Mouse (Mus musculus): ENCODE results near the gene Zbtb7b. TPM values are rescaled to one million over a fixed set of nuclear protein-coding genes. Genes with fewer than 3 reads are reported as not detected.

Gene Zbtb7b
- polyA plus RNA-seq, 1 experiment from 2014 or later = 7.0 TPM

- H3K9ac ChIP-seq = no peak overlapping the region
- peaks cover 48% of the 10 kb centered on the region for H3K36me3 ChIP-seq
- H3K27ac ChIP-seq = no peak overlapping the region
- no peaks in the 10 kb centered on the region for H3K27me3 ChIP-seq
- no peaks in the 10 kb centered on the region for H3K9me3 ChIP-seq
- no peak overlapping the region for H3K4me3 ChIP-seq
- H3K4me1 ChIP-seq = peaks cover 44% of the 10 kb centered on the region
- 84% methylated on average over 5 of the region's 5 CpGs for WGBS
- H3K4me2 ChIP-seq = no peak overlapping the region
- ATAC-seq (ENCODE audit: insufficient number of reproducible peaks, low FRiP score, low TSS enrichment, low read depth) = no peak
Measured at GRCm38 (mm10) chr3:89425141-89425525, 30.6 kb upstream of the Zbtb7b start.

- H3K9me3 ChIP-seq = no peaks in the 10 kb centered on the region
- peaks cover 47% of the 10 kb centered on the region for H3K4me1 ChIP-seq
- H3K27ac ChIP-seq = no peak overlapping the region
- no peak overlapping the region for H3K4me2 ChIP-seq
- H3K36me3 ChIP-seq = peaks cover 48% of the 10 kb centered on the region
- 83% methylated on average over 5 of the region's 5 CpGs for WGBS
- H3K9ac ChIP-seq = 0 out of 2 replicates have a peak overlapping the region, but pooled peaks have one; percentile 14
- H3K4me3 ChIP-seq = no peak overlapping the region
- H3K27me3 ChIP-seq = no peaks in the 10 kb centered on the region
- ATAC-seq (ENCODE audit: insufficient number of reproducible peaks, low FRiP score, low TSS enrichment, low read depth) = no peak
Measured at GRCm38 (mm10) chr3:89424416-89425140, 30.0 kb upstream of the Zbtb7b start.

GRCm38 (mm10) chr3:89422556-89423205 lies 28.1 kb upstream of the Zbtb7b start:
- WGBS = 76% methylated on average over 6 of the region's 6 CpGs
- Histone ChIP-seq H3K36me3 (peaks cover 40% of the 10 kb centered on the region), H3K9ac (0 out of 2 replicates have a peak overlapping the region, but pooled peaks have one; percentile 20), H3K27me3 (no peaks in the 10 kb centered on the region), H3K9me3 (no peaks in the 10 kb centered on the region), H3K27ac (peak overlapping the region; percentile 22; the same call in 1 of the 2 replicates), H3K4me2 (peak overlapping the region; percentile 70), H3K4me3 (peak overlapping the region; percentile 65), H3K4me1 (peaks cover 48% of the 10 kb centered on the region)
- ATAC-seq (ENCODE audit: insufficient number of reproducible peaks, low FRiP score, low TSS enrichment, low read depth) = no peak

- peak overlapping the region; percentile 50 for H3K9ac ChIP-seq
- peak overlapping the region; percentile 70 for H3K4me2 ChIP-seq
- H3K36me3 ChIP-seq = peaks cover 33% of the 10 kb centered on the region
- peak overlapping the region; percentile 97 for H3K27ac ChIP-seq
- 5% methylated on average over 22 of the region's 22 CpGs for WGBS
- no peak for ATAC-seq (ENCODE audit: insufficient number of reproducible peaks, low FRiP score, low TSS enrichment, low read depth)
- H3K27me3 ChIP-seq = no peaks in the 10 kb centered on the region
- H3K4me1 ChIP-seq = peaks cover 53% of the 10 kb centered on the region
- H3K9me3 ChIP-seq = no peaks in the 10 kb centered on the region
- H3K4me3 ChIP-seq = peak overlapping the region; percentile 65
Measured at GRCm38 (mm10) chr3:89421810-89422473, 27.4 kb upstream of the Zbtb7b start.

- peaks cover 28% of the 10 kb centered on the region for H3K36me3 ChIP-seq
- H3K27me3 ChIP-seq = no peaks in the 10 kb centered on the region
- H3K9ac ChIP-seq = peak overlapping the region; percentile 50
- peak; percentile 78 for ATAC-seq (ENCODE audit: insufficient number of reproducible peaks, low FRiP score, low TSS enrichment, low read depth)
- 4% methylated on average over 11 of the region's 11 CpGs for WGBS
- peaks cover 60% of the 10 kb centered on the region for H3K4me1 ChIP-seq
- H3K4me3 ChIP-seq = peak overlapping the region; percentile 65
- H3K4me2 ChIP-seq = peak overlapping the region; percentile 70
- no peaks in the 10 kb centered on the region for H3K9me3 ChIP-seq
- peak overlapping the region; percentile 97 for H3K27ac ChIP-seq
Measured at GRCm38 (mm10) chr3:89421002-89421774, 26.6 kb upstream of the Zbtb7b start.

- Histone ChIP-seq H3K27ac (peak overlapping the region; percentile 97), H3K4me2 (peak overlapping the region; percentile 70), H3K4me3 (peak overlapping the region; percentile 65), H3K36me3 (peaks cover 31% of the 10 kb centered on the region), H3K9ac (no peak overlapping the region), H3K9me3 (no peaks in the 10 kb centered on the region), H3K27me3 (no peaks in the 10 kb centered on the region), H3K4me1 (peaks cover 61% of the 10 kb centered on the region)
- WGBS = 37% methylated on average over 2 of the region's 2 CpGs
- no peak for ATAC-seq (ENCODE audit: insufficient number of reproducible peaks, low FRiP score, low TSS enrichment, low read depth)
Measured at GRCm38 (mm10) chr3:89420421-89420820, 25.8 kb upstream of the Zbtb7b start.

- no peak for ATAC-seq (ENCODE audit: insufficient number of reproducible peaks, low FRiP score, low TSS enrichment, low read depth)
- H3K36me3 ChIP-seq = peaks cover 31% of the 10 kb centered on the region
- no peaks in the 10 kb centered on the region for H3K9me3 ChIP-seq
- WGBS = 10% methylated on average over 3 of the region's 3 CpGs
- H3K4me1 ChIP-seq = peaks cover 61% of the 10 kb centered on the region
- peak overlapping the region; percentile 70 for H3K4me2 ChIP-seq
- peak overlapping the region; percentile 65 for H3K4me3 ChIP-seq
- H3K27me3 ChIP-seq = no peaks in the 10 kb centered on the region
- H3K27ac ChIP-seq = peak overlapping the region; percentile 97
- H3K9ac ChIP-seq = peak overlapping the region; percentile 46
Measured at GRCm38 (mm10) chr3:89419981-89420380, 25.4 kb upstream of the Zbtb7b start.

GRCm38 (mm10) chr3:89419571-89419970 lies 25.0 kb upstream of the Zbtb7b start:
- Histone ChIP-seq H3K4me2 (peak overlapping the region; percentile 70), H3K4me1 (peaks cover 58% of the 10 kb centered on the region), H3K27me3 (no peaks in the 10 kb centered on the region), H3K36me3 (peaks cover 31% of the 10 kb centered on the region), H3K4me3 (peak overlapping the region; percentile 65), H3K9ac (peak overlapping the region; percentile 46), H3K9me3 (no peaks in the 10 kb centered on the region), H3K27ac (peak overlapping the region; percentile 97)
- ATAC-seq (ENCODE audit: insufficient number of reproducible peaks, low FRiP score, low TSS enrichment, low read depth) = no peak
- under 1% methylated on average over 9 of the region's 9 CpGs for WGBS

GRCm38 (mm10) chr3:89418861-89419250 lies 24.3 kb upstream of the Zbtb7b start:
- no peaks in the 10 kb centered on the region for H3K27me3 ChIP-seq
- H3K27ac ChIP-seq = peak overlapping the region; percentile 97
- peaks cover 53% of the 10 kb centered on the region for H3K4me1 ChIP-seq
- peak overlapping the region; percentile 70 for H3K4me2 ChIP-seq
- H3K36me3 ChIP-seq = peaks cover 31% of the 10 kb centered on the region
- no peak for ATAC-seq (ENCODE audit: insufficient number of reproducible peaks, low FRiP score, low TSS enrichment, low read depth)
- peak overlapping the region; percentile 65 for H3K4me3 ChIP-seq
- no peaks in the 10 kb centered on the region for H3K9me3 ChIP-seq
- peak overlapping the region; percentile 46 for H3K9ac ChIP-seq
- WGBS = under 1% methylated on average over 16 of the region's 16 CpGs

- Histone ChIP-seq H3K4me2 (peak within 1 kb of the TSS; percentile 70), H3K9me3 (no peaks in the 10 kb centered on the region), H3K36me3 (peaks cover 29% of the 10 kb centered on the region), H3K9ac (peak within 1 kb of the TSS; percentile 50), H3K4me3 (peak within 1 kb of the TSS; percentile 65), H3K4me1 (peaks cover 49% of the 10 kb centered on the region), H3K27me3 (no peaks in the 10 kb centered on the region), H3K27ac (peak within 1 kb of the TSS; percentile 97)
- WGBS = under 1% methylated on average over 39 of the region's 39 CpGs
- peak; percentile 92 for ATAC-seq (ENCODE audit: insufficient number of reproducible peaks, low FRiP score, low TSS enrichment, low read depth)
Measured at GRCm38 (mm10) chr3:89418170-89418860, 23.7 kb upstream of the Zbtb7b start, which contains the start of the genes Cks1b and Shc1. Cks1b (minus strand) TSS chr3:89418383. Shc1 (plus strand) TSS chr3:89418443.

- no peaks in the 10 kb centered on the region for H3K27me3 ChIP-seq
- H3K9me3 ChIP-seq = no peaks in the 10 kb centered on the region
- peak; percentile 20; the same call in 1 of the 2 replicates for ATAC-seq (ENCODE audit: insufficient number of reproducible peaks, low FRiP score, low TSS enrichment, low read depth)
- H3K4me1 ChIP-seq = peaks cover 44% of the 10 kb centered on the region
- peak overlapping the region; percentile 65 for H3K4me3 ChIP-seq
- WGBS = under 1% methylated on average over 20 of the region's 20 CpGs
- H3K4me2 ChIP-seq = peak overlapping the region; percentile 70
- H3K36me3 ChIP-seq = peaks cover 29% of the 10 kb centered on the region
- peak overlapping the region; percentile 97 for H3K27ac ChIP-seq
- H3K9ac ChIP-seq = peak overlapping the region; percentile 50
Measured at GRCm38 (mm10) chr3:89417840-89418169, 23.2 kb upstream of the Zbtb7b start.

Data from limb, embryonic 15.5 days (tissue).